Mouse (Mus musculus) heart, postnatal 0 days (tissue): Measurements from ENCODE around the gene Atxn7.

Experiments used
- CTCF ChIP-seq: IDR thresholded peaks from 2 replicates; pipeline ENCODE4 v1.5.1; 2016; ENCODE audit warnings: antibody characterized with exemption, control low read depth, low read depth
- EP300 ChIP-seq: IDR thresholded peaks from 2 replicates; pipeline ENCODE4 v1.6.1; 2016; ENCODE audit warnings: antibody characterized with exemption, low read depth

DNA sequence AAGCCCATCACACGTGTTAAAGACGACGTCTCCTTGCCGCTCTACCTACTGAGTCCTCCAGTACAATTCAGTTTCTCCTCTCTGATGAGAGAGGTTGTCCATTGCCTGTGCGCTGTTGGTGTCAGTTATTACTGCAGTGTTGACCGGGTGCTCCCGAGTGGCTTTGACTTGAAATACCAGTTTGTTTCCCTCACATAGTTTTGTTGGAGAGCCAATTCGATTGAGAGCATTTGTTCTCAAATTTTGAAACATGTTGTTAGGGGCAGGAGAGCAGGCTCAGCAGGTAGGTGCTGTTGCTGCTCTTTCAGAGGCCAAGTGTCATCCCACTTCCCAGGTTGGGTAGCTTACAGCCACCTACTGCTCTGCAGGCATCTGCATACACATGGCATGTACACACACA is 122.6 kb downstream of the Atxn7 start:
- TF ChIP-seq CTCF = no peak
- no peak for TF ChIP-seq EP300
